Mouse (Mus musculus) heart, embryonic 12.5 days (tissue): ENCODE measurements around the gene Cacna1s. TPM values are rescaled to one million over a fixed set of nuclear protein-coding genes. Genes with fewer than 3 reads are reported as not detected.
A peak's percentile ranks its signal among the peaks of the same experiment; 100 is the strongest.

Experiments used
- ATAC-seq: fragments of 200-750 bp; cut with Nextera tagmentation; 2 replicates; pipeline ENCODE4 v1.8.0; 2017; ENCODE audit warnings: moderate TSS enrichment, moderate library complexity; ENCODE audit not compliant: insufficient number of reproducible peaks, low FRiP score
- H3K27ac ChIP-seq: fragments of 300-500 bp; sonication (generic); 2 replicates; pipeline ENCODE4 v1.5.1; 2016; ENCODE audit warnings: mild to moderate bottlenecking, moderate library complexity; ENCODE audit not compliant: poor library complexity, severe bottlenecking
- H3K27me3 ChIP-seq: fragments of 300-500 bp; sonication (generic); replicated peaks from 2 replicates; pipeline ENCODE4 v1.6.1; 2016; ENCODE audit warnings: mild to moderate bottlenecking, moderate library complexity
- H3K36me3 ChIP-seq: fragments of 300-500 bp; sonication (generic); 2 replicates; pipeline ENCODE4 v1.6.1; 2016; ENCODE audit warnings: mild to moderate bottlenecking, moderate library complexity
- H3K4me1 ChIP-seq: fragments of 300-500 bp; sonication (generic); replicated peaks from 2 replicates; pipeline ENCODE4 v1.6.1; 2016; ENCODE audit warnings: mild to moderate bottlenecking
- H3K4me2 ChIP-seq: fragments of 300-500 bp; sonication (generic); 2 replicates; pipeline ENCODE4 v1.6.1; 2016; ENCODE audit warnings: mild to moderate bottlenecking, moderate library complexity
- H3K4me3 ChIP-seq: fragments of 300-500 bp; sonication (generic); 2 replicates; pipeline ENCODE4 v1.5.1; 2016; ENCODE audit warnings: mild to moderate bottlenecking
- H3K9ac ChIP-seq: fragments of 300-500 bp; sonication (generic); 2 replicates; pipeline ENCODE4 v1.6.1; 2016; ENCODE audit warnings: mild to moderate bottlenecking, moderate library complexity
- H3K9me3 ChIP-seq: fragments of 300-500 bp; sonication (generic); replicated peaks from 2 replicates; pipeline ENCODE4 v1.6.1; 2016; ENCODE audit warnings: mild to moderate bottlenecking, moderate library complexity
- WGBS: fragments of 180-500 bp; shearing (Covaris S2); methylation state at CpG from one replicate; pipeline ENCODE4 v1.1.7; 2016; 5-methylcytosine and 5-hydroxymethylcytosine counted together
- polyA plus RNA-seq: library from polyadenylated mRNA; unstranded; fragments of >200 nt; fragmentation: Nextera tagmentation; extraction: Ambion mirVana; gene quantifications from 2 replicates; pipeline ENCODE4 v1.2.1, GENCODE M21; 2016

Cacna1s gene
- 0.57 and 0.78 TPM in 2 replicates for polyA plus RNA-seq

DNA sequence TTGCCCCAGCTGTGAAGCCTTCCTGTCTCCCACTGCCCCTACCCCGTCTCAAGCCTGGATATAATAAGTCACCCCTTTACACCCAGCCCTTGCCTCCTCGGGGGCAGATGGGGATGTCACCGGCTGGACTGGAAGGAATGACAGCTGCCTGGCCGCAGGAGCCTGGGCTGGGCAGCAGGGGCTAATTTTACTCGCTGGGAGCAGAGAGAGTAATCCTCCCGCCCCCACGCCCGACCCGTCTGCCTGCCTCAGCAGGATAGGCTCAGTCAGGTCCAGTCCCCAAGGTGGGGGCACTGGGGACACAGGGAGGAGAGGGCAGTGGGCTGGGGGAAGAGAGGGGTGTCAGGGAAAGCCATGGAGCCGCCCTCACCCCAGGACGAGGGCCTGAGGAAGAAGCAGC is at the start of gene Cacna1s:
TSS of gene Cacna1s (plus strand) at position 204 of the 400 bp plus-strand sequence.
- H3K4me1 ChIP-seq, result peaks cover 31% of the 10 kb centered on the region
- no peak within 1 kb of the TSS for H3K4me3 ChIP-seq
- no peak within 1 kb of the TSS for H3K9ac ChIP-seq
- H3K4me2 ChIP-seq, result no peak within 1 kb of the TSS
- no peak within 1 kb of the TSS for H3K27ac ChIP-seq
- H3K36me3 ChIP-seq, result no peaks in the 10 kb centered on the region
- ATAC-seq, result no peak
- no peaks in the 10 kb centered on the region for H3K9me3 ChIP-seq
- 24% methylated on average over 11 of the region's 11 CpGs for whole genome bisulfite sequencing
- peaks cover 63% of the 10 kb centered on the region for H3K27me3 ChIP-seq

DNA sequence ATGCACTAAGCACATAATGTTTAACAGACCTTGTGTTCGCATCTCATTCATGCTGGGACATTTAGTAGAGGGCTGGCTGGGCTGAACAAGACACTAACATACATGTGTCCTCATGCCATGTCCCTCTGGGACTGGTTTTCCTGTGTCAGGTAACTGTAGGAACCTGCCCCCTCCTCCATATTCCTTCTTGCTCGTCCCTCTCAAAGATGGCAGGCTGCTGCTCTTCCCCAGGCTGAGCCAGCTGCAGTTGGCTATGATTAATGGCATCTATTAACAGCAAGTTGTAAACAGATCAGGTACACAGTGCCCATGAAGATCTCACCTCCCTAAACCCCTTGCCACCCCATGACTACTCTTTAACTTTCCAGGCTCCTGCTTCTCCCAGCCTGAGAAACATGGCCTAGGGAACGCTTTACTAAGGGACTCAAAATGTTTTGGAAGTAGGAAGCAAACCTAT is 46.2 kb upstream of the Cacna1s start, which contains the start of gene Igfn1:
TSS of gene Igfn1 (minus strand) at position 51 of the 457 bp plus-strand sequence.
- Histone ChIP-seq H3K4me3 (peak within 1 kb of the TSS; percentile 53), H3K9me3 (no peaks in the 10 kb centered on the region), H3K9ac (peak within 1 kb of the TSS; percentile 64; the same call in 1 of the 2 replicates), H3K4me1 (peaks cover 6% of the 10 kb centered on the region; the same call in 1 of the 2 replicates), H3K36me3 (no peaks in the 10 kb centered on the region), H3K4me2 (peak within 1 kb of the TSS; percentile 96), H3K27me3 (peaks cover 6% of the 10 kb centered on the region; the same call in 1 of the 2 replicates), H3K27ac (no peak within 1 kb of the TSS)
- WGBS, result 87% methylated on average over 3 of the region's 3 CpGs
- no peak for ATAC-seq

GRCm38 (mm10) chr1:136007211-136008158 is 45.1 kb upstream of the Cacna1s start, which contains the start of gene Tmem9:
Tmem9 (plus strand) TSS chr1:136008150.
- Histone ChIP-seq H3K27ac (no peak within 1 kb of the TSS), H3K4me2 (peak within 1 kb of the TSS; percentile 96), H3K4me3 (peak within 1 kb of the TSS; percentile 53), H3K27me3 (peaks cover 6% of the 10 kb centered on the region; the same call in 1 of the 2 replicates), H3K9ac (peak within 1 kb of the TSS; percentile 64), H3K36me3 (no peaks in the 10 kb centered on the region), H3K9me3 (no peaks in the 10 kb centered on the region), H3K4me1 (peaks cover 9% of the 10 kb centered on the region)
- WGBS, result 3% methylated on average over 37 of the region's 37 CpGs
- peak; percentile 96 for ATAC-seq

- no peak overlapping the region for H3K27ac ChIP-seq
- H3K4me3 ChIP-seq, result peak overlapping the region; percentile 53
- peak; percentile 17; the same call in 1 of the 2 replicates for ATAC-seq
- peaks cover 9% of the 10 kb centered on the region for H3K4me1 ChIP-seq
- H3K9me3 ChIP-seq, result no peaks in the 10 kb centered on the region
- 18% methylated on average over 8 of the region's 8 CpGs for WGBS
- H3K27me3 ChIP-seq, result peaks cover 6% of the 10 kb centered on the region; the same call in 1 of the 2 replicates
- peak overlapping the region; percentile 96 for H3K4me2 ChIP-seq
- H3K9ac ChIP-seq, result no peak overlapping the region
- no peaks in the 10 kb centered on the region for H3K36me3 ChIP-seq
Observed at GRCm38 (mm10) chr1:136008159-136008533, 44.4 kb upstream of the Cacna1s start.

DNA sequence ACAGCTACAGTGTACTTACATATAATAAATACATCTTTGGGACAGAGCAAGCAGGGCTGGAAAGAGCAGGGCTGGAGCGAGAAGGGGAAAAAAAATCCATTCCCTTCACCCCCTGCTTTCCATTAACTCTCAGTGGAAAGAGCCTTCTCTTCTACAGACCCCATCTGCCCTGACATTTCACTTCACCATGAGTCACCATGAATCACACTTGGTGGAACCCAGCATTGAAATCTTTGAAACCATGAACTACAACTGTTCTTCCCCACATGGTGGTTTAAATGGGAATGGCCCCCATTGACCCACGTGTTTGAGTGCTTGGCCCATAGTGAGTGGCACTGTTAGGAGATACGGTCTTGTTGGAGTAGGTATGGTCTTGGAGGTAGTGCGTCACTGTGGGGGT is 42.3 kb upstream of the Cacna1s start:
- ATAC-seq, result no peak
- Histone ChIP-seq H3K27ac (no peak overlapping the region), H3K27me3 (peaks cover 6% of the 10 kb centered on the region; the same call in 1 of the 2 replicates), H3K4me3 (no peak overlapping the region), H3K4me2 (no peak overlapping the region), H3K4me1 (peaks cover 22% of the 10 kb centered on the region), H3K9ac (no peak overlapping the region), H3K36me3 (no peaks in the 10 kb centered on the region), H3K9me3 (no peaks in the 10 kb centered on the region)
- WGBS, result 86% methylated on average over 4 of the region's 4 CpGs

DNA sequence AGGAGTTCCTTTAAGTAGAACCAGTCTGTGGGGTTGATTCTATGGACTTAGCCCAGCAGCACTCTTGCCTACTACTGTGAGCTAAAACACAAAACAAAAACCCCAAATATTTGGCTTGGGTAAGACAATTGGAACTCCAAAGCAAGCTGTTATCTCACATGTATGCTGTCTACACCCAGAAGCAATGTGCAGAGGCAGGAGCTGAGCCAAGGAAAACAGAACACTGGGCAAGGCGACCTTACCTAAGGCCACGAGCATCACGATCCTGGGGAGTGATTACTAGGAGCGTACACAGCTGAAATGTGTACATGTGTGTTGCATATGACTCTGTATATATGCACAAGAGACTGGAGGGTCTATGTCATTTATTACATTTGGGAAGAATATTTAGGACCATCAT is 39.0 kb upstream of the Cacna1s start:
- Histone ChIP-seq H3K4me1 (peaks cover 20% of the 10 kb centered on the region), H3K36me3 (no peaks in the 10 kb centered on the region), H3K4me3 (no peak overlapping the region), H3K4me2 (no peak overlapping the region), H3K27ac (no peak overlapping the region), H3K9me3 (no peaks in the 10 kb centered on the region), H3K9ac (no peak overlapping the region), H3K27me3 (no peaks in the 10 kb centered on the region)
- WGBS, result 47% methylated on average over 4 of the region's 4 CpGs
- no peak for ATAC-seq

- Histone ChIP-seq H3K9me3 (no peaks in the 10 kb centered on the region), H3K4me1 (peaks cover 32% of the 10 kb centered on the region), H3K27ac (peak overlapping the region; percentile 62), H3K36me3 (peaks cover 2% of the 10 kb centered on the region; the same call in 1 of the 2 replicates), H3K4me3 (no peak overlapping the region), H3K4me2 (no peak overlapping the region), H3K9ac (no peak overlapping the region), H3K27me3 (no peaks in the 10 kb centered on the region)
- WGBS, result 31% methylated on average over 2 of the region's 2 CpGs
- ATAC-seq, result peak; percentile 70
Observed at GRCm38 (mm10) chr1:136014796-136015502, 37.6 kb upstream of the Cacna1s start.

- Histone ChIP-seq H3K4me3 (peak overlapping the region; percentile 81; the same call in 1 of the 2 replicates), H3K9ac (0 out of 2 replicates have a peak overlapping the region, but pooled peaks have one; percentile 41), H3K27ac (no peak overlapping the region), H3K27me3 (no peaks in the 10 kb centered on the region), H3K4me1 (peaks cover 28% of the 10 kb centered on the region), H3K9me3 (no peaks in the 10 kb centered on the region), H3K36me3 (peaks cover 20% of the 10 kb centered on the region), H3K4me2 (peak overlapping the region; percentile 98)
- ATAC-seq, result no peak
- 80% methylated on average over 2 of the region's 2 CpGs for WGBS
Observed at GRCm38 (mm10) chr1:136017307-136017706, 35.2 kb upstream of the Cacna1s start.

- Histone ChIP-seq H3K27me3 (no peaks in the 10 kb centered on the region), H3K4me2 (peak overlapping the region; percentile 98), H3K27ac (peak overlapping the region; percentile 67), H3K4me1 (peaks cover 28% of the 10 kb centered on the region), H3K9me3 (no peaks in the 10 kb centered on the region), H3K4me3 (peak overlapping the region; percentile 81), H3K9ac (peak overlapping the region; percentile 83), H3K36me3 (peaks cover 26% of the 10 kb centered on the region)
- ATAC-seq, result peak; percentile 95
- WGBS, result under 1% methylated on average over 22 of the region's 22 CpGs
Observed at GRCm38 (mm10) chr1:136017907-136018313, 34.6 kb upstream of the Cacna1s start.

DNA sequence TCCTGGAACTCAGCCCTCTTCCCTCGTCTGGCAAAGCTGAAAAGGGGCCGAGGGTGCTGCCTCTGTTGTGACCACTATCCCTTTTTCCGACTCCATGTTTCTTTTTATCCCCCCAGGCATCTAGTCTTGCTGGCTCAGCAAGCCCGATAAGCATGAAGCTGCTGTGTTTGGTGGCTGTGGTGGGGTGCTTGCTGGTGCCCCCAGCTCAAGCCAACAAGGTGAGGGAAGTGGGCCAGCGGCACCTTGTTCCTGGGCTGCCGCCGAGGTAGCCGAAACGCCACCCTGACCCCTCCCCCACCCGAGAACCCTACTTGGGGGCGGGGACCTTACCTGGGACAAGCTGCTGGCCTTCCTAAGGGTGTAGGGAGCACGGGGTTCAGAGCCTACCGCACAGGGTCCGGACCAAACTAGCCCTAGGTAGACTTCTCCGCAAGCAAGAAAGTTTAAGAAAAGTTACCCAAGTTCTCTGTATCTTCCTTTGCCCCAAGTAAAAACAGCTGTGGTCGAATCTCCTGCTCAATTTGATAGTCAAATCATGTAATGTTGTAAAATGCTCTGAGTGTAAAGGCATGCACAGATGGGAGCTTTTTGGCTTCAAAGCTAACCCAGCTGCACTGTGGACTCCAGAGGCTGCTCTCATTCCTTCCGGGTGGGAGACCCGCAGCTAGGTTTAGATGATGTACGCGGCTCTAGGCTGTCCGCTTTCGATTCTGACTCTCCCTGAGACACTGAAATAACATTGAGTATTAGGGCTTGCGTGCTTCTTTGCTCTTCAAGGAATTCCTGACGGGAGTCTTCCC is 34.0 kb upstream of the Cacna1s start:
- Histone ChIP-seq H3K4me3 (peak overlapping the region; percentile 81), H3K9ac (peak overlapping the region; percentile 83), H3K4me2 (peak overlapping the region; percentile 98), H3K27ac (peak overlapping the region; percentile 67), H3K36me3 (peaks cover 33% of the 10 kb centered on the region), H3K9me3 (no peaks in the 10 kb centered on the region), H3K4me1 (peaks cover 25% of the 10 kb centered on the region), H3K27me3 (no peaks in the 10 kb centered on the region)
- ATAC-seq, result peak; percentile 69
- 4% methylated on average over 24 of the region's 24 CpGs for WGBS
